Mouse (Mus musculus) CD8-positive naive resting alpha-beta T cell, adult 2 months (primary cell): Measurements from ENCODE around the gene Hist2h2aa1.
"Not testable (repeated sequence)": the region's sequence is repeated elsewhere in the genome, so short reads cannot be mapped to it uniquely, and the experiment has no call there.

Experiments
- DNase-seq, 2 experiments: peaks; one replicate each; pipeline ENCODE4 v3.0.0; 2022; ENCODE audit warnings: low read depth in 2 of 2, low spot score in 2 of 2

Hist2h2aa1 gene

DNA sequence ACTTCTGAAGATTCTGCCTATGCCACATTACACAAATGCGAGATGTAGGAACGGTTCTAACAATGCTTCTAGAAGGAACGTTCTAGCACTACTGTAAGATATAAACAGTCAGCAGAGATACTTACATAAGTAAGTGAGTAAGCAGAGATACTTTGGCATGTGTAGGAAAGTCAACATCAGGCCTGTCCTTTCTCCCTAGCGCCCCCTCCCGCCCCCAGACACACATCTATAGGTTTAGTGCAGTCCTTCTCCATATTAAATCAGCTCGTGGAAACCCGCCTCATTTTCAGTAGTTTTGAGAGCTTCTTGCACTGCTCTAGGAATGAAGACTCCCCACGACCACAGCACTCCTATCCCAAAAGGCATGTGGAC, 32.1 kb downstream of the Hist2h2aa1 start:
- peak; percentile 53 to 78 for DNase-seq

DNA sequence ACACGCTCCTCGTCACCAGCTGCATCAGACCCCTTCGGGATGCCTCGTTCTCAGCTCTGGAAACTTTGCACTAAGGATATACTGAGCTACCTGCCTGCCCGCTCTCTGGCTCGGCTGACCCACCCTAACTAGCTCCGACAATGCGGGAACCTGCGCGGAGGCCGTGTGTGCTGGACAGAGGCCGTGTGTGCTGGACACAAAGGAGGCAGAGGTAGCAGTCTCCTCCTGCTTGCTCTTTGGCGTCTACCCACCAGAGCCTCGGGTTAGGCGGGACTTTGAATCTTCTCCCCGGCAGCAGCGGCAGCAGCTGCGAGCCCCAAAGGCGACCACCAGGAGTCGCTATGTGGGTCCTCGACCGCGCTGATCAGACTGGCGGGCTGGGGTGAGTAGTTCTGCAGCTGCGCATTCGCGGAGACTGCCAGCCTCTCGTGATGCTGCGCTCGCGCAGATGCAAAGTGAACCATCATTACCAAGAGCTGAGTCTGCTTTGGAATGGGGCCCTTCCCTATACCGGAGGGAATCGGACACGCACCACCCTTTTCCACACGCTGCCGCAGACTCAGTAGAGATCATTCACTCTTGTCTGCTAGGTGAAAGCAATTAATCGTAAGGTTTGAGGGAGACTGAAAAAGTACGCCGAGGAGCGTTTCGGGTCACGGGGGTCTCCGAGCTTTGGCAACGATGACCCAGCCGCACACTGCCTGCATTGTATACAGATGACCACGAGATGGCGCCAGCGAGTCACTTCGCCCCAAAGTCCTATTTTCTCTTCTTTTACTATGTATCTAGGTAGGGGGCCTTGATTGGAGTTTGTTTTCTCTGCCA, 32.7 kb downstream of the Hist2h2aa1 start:
- DNase-seq, result peak; percentile 92 to 97

DNA sequence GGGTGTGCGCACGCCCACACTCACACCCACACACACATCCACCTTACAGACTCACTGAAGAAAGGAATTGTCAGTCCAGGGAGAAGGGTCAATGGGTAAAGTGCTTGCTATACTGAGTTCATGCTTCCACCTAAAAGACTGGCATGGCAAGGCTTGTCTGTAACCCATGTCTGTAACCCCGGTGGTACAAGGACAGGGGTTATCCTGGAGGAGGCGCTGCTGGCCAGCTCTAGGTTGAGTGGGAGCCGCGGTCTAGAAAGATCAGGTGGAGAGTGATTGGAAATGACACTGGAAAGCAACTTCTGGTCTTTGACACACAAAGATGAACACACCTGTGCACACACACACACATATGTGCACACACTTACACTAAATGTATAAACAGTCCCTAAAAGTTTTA, 35.4 kb downstream of the Hist2h2aa1 start:
- no peak for DNase-seq

DNA sequence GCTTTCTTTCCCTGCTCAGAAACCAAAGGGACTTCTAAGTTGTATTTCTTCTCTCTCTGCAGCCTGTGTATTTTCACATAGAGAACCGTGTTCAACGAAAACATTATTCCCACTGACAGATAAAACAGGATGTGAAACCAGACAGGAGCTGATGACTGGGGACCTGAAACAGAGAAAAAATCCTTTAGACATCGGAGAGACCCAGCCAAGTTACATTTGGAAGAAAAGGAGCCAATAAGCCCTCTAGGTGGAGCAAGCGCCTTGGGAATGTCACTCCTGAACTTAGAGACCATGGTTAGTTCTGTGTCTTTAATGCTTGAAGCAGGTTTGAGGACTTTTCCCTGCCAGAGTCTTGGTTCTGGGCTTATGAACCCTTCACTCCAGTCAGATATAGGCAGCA, 39.2 kb downstream of the Hist2h2aa1 start:
- no peak for DNase-seq

DNA sequence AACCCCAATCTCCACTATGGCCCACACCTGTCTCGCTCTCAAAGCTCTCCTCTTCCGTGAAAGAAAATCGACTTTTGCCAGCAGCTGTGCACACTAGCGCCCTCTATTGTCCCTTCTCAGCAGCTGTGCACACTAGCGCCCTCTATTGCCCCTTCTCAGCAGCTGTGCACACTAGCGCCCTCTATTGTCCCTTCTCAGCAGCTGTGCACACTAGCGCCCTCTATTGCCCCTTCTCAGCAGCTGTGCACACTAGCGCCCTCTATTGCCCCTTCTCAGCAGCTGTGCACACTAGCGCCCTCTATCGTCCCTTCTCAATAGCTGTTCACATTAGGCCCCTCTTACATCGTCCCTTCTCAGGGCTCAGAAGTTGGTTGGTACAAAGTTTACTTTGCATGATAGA, 42.0 kb downstream of the Hist2h2aa1 start:
- DNase-seq, result not testable (repeated sequence)

DNA sequence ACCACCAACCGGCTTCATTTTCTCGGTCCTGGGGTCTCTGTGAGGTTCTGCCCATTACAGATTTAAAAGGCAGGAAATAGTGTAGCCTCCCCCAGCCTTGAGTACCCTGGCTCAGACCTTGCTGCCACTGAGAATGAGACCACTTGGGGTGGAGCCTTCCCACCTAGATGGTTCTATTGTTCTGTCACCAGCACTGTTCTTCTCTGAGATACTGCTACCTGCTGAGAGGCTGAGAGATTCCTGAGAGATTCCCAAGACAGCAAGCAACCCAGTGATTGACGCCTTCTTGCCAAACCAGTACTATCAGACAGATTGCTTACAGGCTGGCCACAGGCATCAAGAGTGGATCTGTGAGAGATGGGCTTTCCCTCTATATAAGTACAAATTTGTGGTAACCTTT, 43.9 kb downstream of the Hist2h2aa1 start:
- DNase-seq, result no peak

DNA sequence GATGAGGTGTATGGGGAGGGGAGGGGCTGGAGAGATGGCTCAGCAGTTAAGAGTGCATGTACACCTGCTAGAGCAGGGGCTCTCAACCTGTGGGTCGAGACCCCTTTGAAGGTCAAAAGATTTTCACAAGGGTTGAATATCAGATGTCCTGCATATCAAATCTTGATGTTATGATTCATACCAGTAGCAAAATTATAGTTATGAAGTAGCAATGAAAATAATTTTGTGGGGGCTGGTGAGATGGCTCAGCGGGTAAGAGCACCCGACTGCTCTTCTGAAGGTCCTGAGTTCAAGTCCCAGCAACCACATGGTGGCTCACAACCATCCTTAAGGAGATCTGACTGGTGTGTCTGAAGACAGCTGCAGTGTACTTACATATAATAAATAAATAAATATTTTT, 45.4 kb downstream of the Hist2h2aa1 start:
- not testable (repeated sequence) for DNase-seq

DNA sequence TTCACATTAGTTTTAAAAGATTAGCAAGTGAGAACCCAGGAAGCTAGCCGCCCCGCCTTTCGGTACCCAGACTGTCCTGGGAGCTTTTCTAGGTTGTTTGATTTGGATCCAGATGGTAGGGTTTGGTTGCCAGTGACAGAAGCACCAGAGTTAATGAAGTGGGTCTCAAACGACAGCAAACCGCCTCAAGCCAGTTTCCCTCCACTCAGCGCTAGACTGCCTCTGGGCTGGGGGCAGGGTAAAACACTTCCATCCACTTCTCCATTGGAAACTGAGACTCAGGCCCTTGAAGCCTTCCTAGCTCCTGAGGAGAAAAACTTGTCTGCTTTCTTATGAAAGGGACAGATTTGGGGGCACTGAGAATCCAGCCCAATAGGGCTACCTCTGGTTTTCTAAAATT, 47.3 kb downstream of the Hist2h2aa1 start:
- DNase-seq, result no peak

DNA sequence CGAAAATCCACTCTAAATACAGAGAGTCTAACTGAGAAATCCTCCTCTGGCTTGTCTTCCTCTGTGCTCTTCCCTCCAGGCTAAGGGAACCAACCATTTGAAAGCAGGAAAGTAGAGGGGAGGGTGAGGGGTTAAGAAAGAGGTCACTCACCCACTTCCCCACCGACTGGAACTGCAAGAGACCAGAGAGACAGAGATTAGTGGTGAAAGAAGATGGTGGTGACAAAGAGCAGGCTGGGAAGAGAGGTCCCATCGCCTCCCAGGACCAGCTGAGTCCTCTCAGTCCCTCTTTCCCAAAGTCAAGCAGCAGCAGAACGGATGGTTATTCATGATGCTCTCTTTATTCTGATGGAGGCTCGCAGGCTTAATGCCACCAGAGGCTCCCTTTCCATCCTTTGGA, 48.1 kb downstream of the Hist2h2aa1 start:
- no peak for DNase-seq

DNA sequence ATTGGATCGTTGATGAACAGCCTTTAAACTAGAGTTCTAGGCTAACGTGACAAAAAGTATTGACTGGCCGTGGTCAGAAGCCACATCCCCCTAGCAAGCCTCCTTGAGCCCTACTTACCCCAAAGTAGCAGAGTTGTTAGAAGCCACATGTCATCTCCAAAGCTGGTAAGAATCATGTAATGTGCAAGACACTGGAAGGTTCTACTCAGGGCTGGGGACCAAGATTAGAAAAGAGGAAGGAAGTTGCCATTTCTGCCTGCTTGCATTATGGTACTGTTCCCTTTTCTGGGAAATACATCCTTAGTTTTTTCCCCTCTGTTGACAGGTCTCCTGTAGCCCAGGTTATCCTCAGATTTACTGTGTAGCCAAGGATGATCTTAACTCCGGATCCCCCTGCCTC, 48.5 kb downstream of the Hist2h2aa1 start, which contains the start of gene Fcgr1:
Gene Fcgr1 (minus strand): TSS at position 183 of the 400 bp plus-strand sequence.
- DNase-seq, result no peak
